Mouse (Mus musculus): ENCODE results near the gene Sipa1l2.

Sipa1l2 gene

DNA sequence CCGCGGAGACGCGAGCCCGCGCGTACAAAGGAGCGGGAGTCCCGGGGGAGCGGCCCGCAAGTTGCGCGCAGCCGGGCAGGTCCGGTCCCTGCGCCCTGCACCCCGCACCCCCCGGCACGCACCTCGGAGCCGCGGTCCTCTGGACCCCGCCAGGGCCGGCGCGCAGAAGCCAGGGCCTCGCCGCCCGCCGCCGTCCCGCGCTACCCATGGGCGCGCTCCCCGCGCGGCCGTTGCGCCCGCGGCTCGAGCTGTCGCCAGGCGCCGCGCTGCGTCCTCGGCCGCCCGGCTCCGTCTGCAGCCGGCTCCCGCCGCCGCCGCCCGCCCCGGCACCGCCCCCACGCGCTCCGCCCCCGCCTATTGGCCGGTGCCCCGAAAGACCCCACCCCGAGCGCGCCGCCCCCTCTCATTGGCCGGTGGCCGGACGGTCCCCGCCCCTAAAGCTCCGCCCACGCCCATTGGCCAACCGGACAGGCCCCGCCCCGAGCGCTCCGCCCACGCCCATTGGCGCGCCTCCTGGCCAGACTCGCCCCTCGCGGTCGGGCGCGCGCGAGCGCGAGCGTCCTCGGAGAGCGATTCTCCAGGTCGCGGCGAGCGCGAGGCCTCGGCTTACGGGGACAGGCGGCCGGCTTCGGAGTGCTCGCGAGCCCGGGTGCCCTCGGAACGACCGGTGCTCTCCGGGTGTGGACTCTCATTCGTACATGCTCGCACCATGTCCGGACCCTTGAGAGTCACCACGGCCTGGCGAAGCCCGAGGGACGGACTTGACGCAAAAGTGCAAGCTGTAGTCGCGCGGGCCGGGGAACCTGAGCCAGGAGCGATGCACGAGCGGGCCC, at the start of gene Sipa1l2:
TSS of gene Sipa1l2 (minus strand) at position 276 of the 833 bp plus-strand sequence.
- DNase-seq (ENCODE audit: low spot score in 2 of 2), result peak; percentile 96

GRCm38 (mm10) chr8:125618543-125619335, 49.1 kb upstream of the Sipa1l2 start:
- no peak for DNase-seq (ENCODE audit: low spot score in 2 of 2)

DNA sequence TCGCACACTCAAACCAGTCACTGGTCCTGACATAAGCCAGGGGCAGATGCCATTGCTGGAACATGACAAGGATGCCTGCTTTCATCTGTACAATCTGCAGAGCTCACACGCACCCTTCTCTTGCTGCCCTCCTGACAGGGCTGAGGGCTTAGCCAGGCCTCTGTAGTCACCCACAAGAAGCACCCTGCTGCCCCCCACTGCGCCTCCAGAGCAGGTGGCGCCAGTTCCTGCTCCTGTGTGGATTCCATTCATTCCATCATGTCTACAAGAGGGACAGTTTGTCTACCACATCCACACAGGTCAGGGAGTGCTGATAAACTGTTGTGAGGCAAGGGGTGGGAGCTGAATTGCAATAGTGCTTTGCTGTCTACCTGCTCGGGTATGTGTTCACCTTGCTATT, 47.3 kb upstream of the Sipa1l2 start:
- DNase-seq (ENCODE audit: low spot score in 2 of 2), result no peak

GRCm38 (mm10) chr8:125616039-125616438, 46.4 kb upstream of the Sipa1l2 start:
- DNase-seq (ENCODE audit: low spot score in 2 of 2), result no peak

GRCm38 (mm10) chr8:125613552-125613951, 43.9 kb upstream of the Sipa1l2 start:
- DNase-seq (ENCODE audit: low spot score in 2 of 2), result no peak

DNA sequence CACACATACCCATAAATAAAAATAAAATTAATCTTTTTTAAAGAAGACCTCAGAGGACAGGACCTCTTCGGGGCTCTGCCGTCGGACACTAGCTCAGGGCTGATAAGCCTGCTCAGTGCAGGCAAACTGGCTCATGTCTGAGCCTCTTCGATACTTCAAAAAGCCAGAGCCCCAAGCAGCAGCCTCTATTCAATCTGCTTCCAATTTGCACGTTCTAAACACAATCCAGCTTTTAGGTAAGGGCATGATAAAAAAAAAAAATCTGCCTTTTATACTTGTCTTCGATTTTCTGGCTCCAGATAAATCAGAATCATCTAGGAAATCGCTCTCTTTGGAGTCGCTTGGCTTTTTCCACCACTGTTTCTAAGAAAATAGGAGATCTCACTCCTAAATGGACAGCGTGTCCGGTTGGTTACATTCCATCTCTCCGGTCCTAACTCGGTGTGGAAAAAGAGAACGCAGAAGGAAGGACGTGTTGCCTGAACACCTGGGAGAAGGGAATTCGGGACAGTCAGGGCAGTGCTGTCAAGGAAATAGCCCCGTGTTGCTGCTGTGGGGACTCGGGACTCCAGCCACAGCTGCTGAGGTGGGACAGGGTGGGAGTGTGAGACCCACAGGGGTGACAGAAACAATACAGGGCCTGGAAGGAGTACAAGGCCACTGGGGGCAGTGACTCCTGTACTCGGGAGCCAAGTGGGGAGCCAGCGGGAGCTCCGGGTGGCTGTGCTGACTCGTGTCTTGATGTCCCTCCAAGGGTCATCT, 42.4 kb upstream of the Sipa1l2 start:
- no peak for DNase-seq (ENCODE audit: low spot score in 2 of 2)

DNA sequence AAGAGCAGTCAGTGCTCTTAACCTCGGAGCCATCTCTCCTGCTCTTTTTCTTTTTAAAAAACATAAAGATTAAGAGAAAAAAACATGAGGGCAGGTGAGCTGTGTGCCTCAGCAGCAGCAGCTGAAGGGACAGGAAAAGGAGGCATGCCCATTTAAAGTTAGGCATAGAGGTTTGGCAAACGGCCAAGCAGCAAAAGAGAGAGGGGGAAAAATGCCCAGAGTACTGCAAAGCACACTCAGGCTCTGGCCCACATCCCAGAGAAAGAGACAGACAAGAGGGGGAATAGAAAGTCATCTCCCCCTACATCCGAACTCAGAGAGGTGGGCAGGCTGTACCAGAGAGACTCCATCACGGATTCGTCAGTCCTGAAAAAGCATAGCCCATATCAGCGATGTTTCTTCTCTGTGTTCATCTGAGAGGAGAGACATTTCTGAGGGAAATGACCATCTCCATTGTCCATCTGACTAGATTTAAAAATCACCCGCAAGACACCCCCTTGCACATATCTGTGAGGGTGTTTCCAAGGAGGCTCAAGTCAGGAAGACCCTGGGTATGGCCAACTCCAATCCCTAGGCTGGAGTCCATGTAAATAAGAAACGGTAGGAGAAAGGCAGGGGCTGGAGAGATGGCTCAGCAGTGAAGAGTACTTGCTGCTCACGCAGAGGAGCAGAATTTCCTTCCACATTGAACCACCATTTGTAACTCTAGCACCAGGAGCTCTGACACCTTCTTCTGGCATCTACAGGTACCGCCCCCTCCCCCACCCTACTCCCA, 41.6 kb upstream of the Sipa1l2 start:
- DNase-seq (ENCODE audit: low spot score in 2 of 2), result no peak

GRCm38 (mm10) chr8:125609737-125610136, 40.1 kb upstream of the Sipa1l2 start:
- no peak for DNase-seq (ENCODE audit: low spot score in 2 of 2)

GRCm38 (mm10) chr8:125607714-125608223, 38.2 kb upstream of the Sipa1l2 start:
- no peak for DNase-seq (ENCODE audit: low spot score in 2 of 2)

DNA sequence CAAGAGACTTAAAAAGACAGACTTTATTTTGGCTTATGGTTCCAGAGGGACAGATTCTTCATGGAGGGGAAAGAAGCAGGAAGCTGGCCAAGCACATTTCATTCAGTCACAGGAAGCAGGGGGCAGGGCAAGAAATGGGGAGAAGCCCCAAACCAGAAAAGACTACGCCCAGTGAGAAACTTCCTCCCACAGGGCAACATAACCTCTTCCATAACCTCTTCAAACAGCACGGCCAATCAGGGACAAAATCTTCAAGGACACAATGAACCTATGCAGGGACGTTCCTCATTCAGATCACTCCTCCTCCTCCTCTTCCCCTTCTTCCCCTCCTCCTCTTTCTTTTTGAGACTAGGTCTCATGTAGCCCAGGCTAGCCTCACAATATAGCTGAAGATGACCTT, 37.3 kb upstream of the Sipa1l2 start:
- no peak for DNase-seq (ENCODE audit: low spot score in 2 of 2)

DNA sequence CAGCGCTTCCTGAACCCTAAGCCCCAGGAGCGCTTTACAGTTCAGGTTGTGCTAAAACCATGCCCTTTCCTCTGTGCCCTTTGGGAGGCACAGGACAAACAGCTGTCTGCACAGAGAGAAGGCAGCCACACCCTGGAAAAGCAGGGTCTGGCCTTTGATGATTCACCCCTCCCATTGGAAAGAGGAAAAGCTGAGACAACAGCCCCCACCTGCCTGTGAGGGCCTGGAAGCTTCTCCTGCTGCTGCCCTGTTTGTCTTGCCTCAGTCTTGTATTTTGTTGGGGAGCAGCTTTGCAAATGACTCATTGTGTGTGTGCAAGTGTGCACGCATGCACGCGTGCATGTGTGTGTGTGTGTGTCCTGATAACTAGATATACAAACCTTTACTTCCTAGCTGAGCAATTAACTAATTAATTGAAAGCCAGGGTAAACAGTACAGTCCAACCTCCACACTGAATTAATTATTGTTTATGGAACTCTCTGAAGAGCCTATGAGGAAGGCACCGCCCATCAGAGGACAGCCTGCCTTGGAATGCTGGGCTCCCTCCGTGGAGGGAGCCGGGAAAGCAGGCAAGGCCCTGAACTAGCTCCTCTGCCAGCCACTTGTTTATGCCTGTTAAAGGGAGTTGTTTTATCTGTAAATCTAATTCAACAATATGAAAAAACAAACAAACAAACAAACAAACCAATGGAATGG, 35.4 kb upstream of the Sipa1l2 start:
- no peak for DNase-seq (ENCODE audit: low spot score in 2 of 2)

DNA sequence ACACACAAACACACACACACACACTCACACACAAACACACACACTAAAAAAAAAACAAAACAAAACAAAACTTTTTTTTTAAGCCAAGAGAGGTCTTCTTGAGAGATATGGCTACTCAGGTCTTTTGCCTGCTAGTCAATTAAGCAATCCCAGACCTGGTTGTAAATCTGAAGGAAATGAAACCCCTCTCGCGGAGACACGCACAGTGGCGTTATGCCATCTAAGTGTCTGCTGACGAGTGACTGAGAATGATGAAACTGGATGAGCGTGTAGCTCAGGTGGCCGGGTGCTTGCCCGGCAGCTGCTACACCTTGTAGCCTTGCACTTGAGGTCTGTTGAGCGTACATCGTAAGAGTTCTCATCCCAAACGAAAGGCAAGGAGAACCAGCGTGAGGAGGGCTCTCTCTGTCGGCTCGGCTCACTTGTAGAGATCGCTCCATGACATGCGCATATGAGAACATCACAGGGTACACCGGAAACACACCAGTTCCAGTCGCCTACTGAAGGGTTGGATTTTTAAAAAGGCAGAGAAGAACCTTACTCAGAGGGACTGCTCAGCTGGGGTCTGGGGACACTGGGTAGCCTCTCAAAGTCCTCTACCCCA, 34.7 kb upstream of the Sipa1l2 start:
- no peak for DNase-seq (ENCODE audit: low spot score in 2 of 2)

DNA sequence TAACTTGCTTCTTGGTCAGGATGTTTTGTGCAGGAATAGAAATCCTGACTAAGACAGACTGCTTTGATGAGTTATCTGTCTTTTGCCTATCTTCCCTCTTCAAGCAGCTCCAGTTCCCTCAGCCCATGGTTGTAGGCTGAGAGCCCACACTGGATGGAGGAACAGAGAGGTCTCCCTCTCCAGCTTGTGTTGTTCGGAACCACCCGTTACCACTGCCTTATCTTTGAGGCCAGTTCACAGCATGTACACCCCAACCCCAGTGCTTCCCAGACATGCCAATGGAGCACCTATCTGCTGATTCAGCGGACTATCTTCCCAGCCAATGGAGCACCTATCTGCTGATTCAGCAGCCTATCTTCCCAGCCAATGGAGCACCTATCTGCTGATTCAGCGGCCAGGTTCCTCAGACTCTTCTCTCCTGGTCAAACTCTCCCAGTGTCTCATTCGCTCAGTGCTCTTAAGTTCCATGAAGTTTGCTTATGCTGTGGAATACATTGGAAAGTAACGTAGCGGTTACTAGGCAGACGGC, 33.8 kb upstream of the Sipa1l2 start:
- DNase-seq (ENCODE audit: low spot score in 2 of 2), result no peak

GRCm38 (mm10) chr8:125600033-125600686, 30.6 kb upstream of the Sipa1l2 start:
- no peak for DNase-seq (ENCODE audit: low spot score in 2 of 2)

GRCm38 (mm10) chr8:125595571-125596508, 26.2 kb upstream of the Sipa1l2 start:
- peak; percentile 29 to 34 for DNase-seq (ENCODE audit: low spot score in 2 of 2)

GRCm38 (mm10) chr8:125590363-125590762, 20.8 kb upstream of the Sipa1l2 start:
- DNase-seq (ENCODE audit: low spot score in 2 of 2), result no peak

- no peak for DNase-seq (ENCODE audit: low spot score in 2 of 2)
Observed at GRCm38 (mm10) chr8:125586587-125586986, 17.0 kb upstream of the Sipa1l2 start.

DNA sequence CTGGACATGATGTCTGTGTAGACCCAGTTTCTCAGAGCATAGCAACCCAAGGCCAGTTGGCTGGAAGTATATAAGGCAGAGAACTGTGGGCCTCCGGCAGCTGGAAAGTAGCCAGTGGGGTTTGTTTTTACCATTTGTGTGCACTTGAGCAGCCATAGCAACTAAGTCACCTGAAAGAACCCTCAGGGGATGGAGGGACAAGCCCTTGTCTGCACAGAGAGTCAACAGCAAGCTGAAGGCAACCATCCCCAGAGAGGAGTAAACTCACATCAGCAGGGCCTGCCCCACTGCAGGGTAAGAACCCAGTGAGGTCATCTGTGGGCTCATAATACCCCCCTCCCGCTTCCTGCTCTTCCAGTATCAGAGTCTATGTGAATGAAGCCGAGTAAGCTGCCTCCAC, 14.7 kb upstream of the Sipa1l2 start:
- no peak for DNase-seq (ENCODE audit: low spot score in 2 of 2)
